Mouse (Mus musculus): ENCODE measurements around the gene AI467606.
"Not testable (repeated sequence)": the region's sequence is repeated elsewhere in the genome, so short reads cannot be mapped to it uniquely, and the experiment has no call there.

AI467606 gene

GRCm38 (mm10) chr7:127091114-127091896 is at the start of gene AI467606:
Gene AI467606 (plus strand): TSS chr7:127091359.
- peak; percentile 33 for DNase-seq (ENCODE audit: low read depth, low spot score)

- peak; percentile 88 for DNase-seq (ENCODE audit: low read depth, low spot score)
Observed at GRCm38 (mm10) chr7:127041851-127042672, 49.1 kb upstream of the AI467606 start, which contains the start of gene Kif22. Gene Kif22 (minus strand): TSS chr7:127042471.

GRCm38 (mm10) chr7:127055026-127055585 is 36.1 kb upstream of the AI467606 start:
- no peak for DNase-seq (ENCODE audit: low read depth, low spot score)

- DNase-seq (ENCODE audit: low read depth, low spot score) = no peak
Observed at GRCm38 (mm10) chr7:127065538-127065937, 25.6 kb upstream of the AI467606 start.

GRCm38 (mm10) chr7:127066317-127066716 is 24.8 kb upstream of the AI467606 start:
- peak; percentile 34 for DNase-seq (ENCODE audit: low read depth, low spot score)

- no peak for DNase-seq (ENCODE audit: low read depth, low spot score)
Observed at GRCm38 (mm10) chr7:127070871-127071413, 20.2 kb upstream of the AI467606 start.

- no peak for DNase-seq (ENCODE audit: low read depth, low spot score)
Observed at GRCm38 (mm10) chr7:127073221-127073620, 17.9 kb upstream of the AI467606 start.

GRCm38 (mm10) chr7:127076188-127076587 is 15.0 kb upstream of the AI467606 start:
- DNase-seq (ENCODE audit: low read depth, low spot score) = peak; percentile 47

- DNase-seq (ENCODE audit: low read depth, low spot score) = no peak
Observed at GRCm38 (mm10) chr7:127077692-127078091, 13.5 kb upstream of the AI467606 start.

- DNase-seq (ENCODE audit: low read depth, low spot score) = no peak
Observed at GRCm38 (mm10) chr7:127080045-127080444, 11.1 kb upstream of the AI467606 start.

GRCm38 (mm10) chr7:127082271-127082670 is 8.9 kb upstream of the AI467606 start:
- no peak for DNase-seq (ENCODE audit: low read depth, low spot score)

GRCm38 (mm10) chr7:127082995-127083394 is 8.2 kb upstream of the AI467606 start:
- no peak for DNase-seq (ENCODE audit: low read depth, low spot score)

- no peak for DNase-seq (ENCODE audit: low read depth, low spot score)
Observed at GRCm38 (mm10) chr7:127083689-127084088, 7.5 kb upstream of the AI467606 start.

GRCm38 (mm10) chr7:127084794-127085193 is 6.4 kb upstream of the AI467606 start:
- DNase-seq (ENCODE audit: low read depth, low spot score) = no peak

GRCm38 (mm10) chr7:127085751-127086150 is 5.4 kb upstream of the AI467606 start:
- DNase-seq (ENCODE audit: low read depth, low spot score) = not testable (repeated sequence)

- not testable (repeated sequence) for DNase-seq (ENCODE audit: low read depth, low spot score)
Observed at GRCm38 (mm10) chr7:127087278-127088010, 3.7 kb upstream of the AI467606 start, which contains the start of gene Zg16. Gene Zg16 (minus strand): TSS chr7:127087328.

GRCm38 (mm10) chr7:127088083-127088482 is 3.1 kb upstream of the AI467606 start:
- no peak for DNase-seq (ENCODE audit: low read depth, low spot score)

- DNase-seq (ENCODE audit: low read depth, low spot score) = no peak
Observed at GRCm38 (mm10) chr7:127088901-127089845, 2.0 kb upstream of the AI467606 start.

- no peak for DNase-seq (ENCODE audit: low read depth, low spot score)
Observed at GRCm38 (mm10) chr7:127090154-127091113, 725 bp upstream of the AI467606 start.
